Mouse (Mus musculus) MEL (cell line): Measurements from ENCODE around the gene Rnf103. TPM values are rescaled to one million over a fixed set of nuclear protein-coding genes. Genes with fewer than 3 reads are reported as not detected.

Experiments
- DNase-seq: peaks from one replicate; pipeline ENCODE4 v3.0.0; 2011; ENCODE audit warnings: low read depth, low spot score
- H3K27ac ChIP-seq: 2 replicates; pipeline ENCODE4 v1.5.1; 2012; ENCODE audit warnings: low read depth, mild to moderate bottlenecking, control low read depth, low read length, moderate library complexity; ENCODE audit not compliant: control insufficient read depth
- H3K27me3 ChIP-seq, 2 experiments: fragments of 150-350 bp in 1 of 2; sonication (generic) in 1 of 2; 2 replicates each; pipeline ENCODE4 v1.6.1; 2012; ENCODE audit warnings: low read length in 2 of 2, mild to moderate bottlenecking in 2 of 2, improper control_type of control experiment in 1 of 2, moderate library complexity in 1 of 2; ENCODE audit not compliant: insufficient read depth in 2 of 2, control insufficient read depth in 1 of 2
- H3K36me3 ChIP-seq, 2 experiments: 2 replicates each; pipeline ENCODE4 v1.6.1; 2012 to 2014; ENCODE audit warnings: low read length in 2 of 2, improper control_type of control experiment in 1 of 2, inconsistent platforms in 1 of 2, mild to moderate bottlenecking in 1 of 2; ENCODE audit not compliant: insufficient read depth in 2 of 2, control insufficient read depth in 1 of 2
- H3K4me1 ChIP-seq, 2 experiments: fragments of 150-350 bp in 1 of 2; sonication (generic) in 1 of 2; 2 replicates each; pipeline ENCODE4 v1.6.1; 2012; ENCODE audit warnings: low read length in 2 of 2, improper control_type of control experiment in 1 of 2, mild to moderate bottlenecking in 1 of 2; ENCODE audit not compliant: insufficient read depth in 2 of 2, control insufficient read depth in 1 of 2
- H3K4me3 ChIP-seq, 2 experiments: fragments of 150-350 bp in 1 of 2; sonication (generic) in 1 of 2; 2 replicates each; pipeline ENCODE4 v1.5.1; 2012; ENCODE audit warnings: low read depth in 2 of 2, low read length in 2 of 2, mild to moderate bottlenecking in 2 of 2, moderate library complexity in 2 of 2, control low read depth in 1 of 2, improper control_type of control experiment in 1 of 2; ENCODE audit not compliant: control insufficient read depth in 1 of 2, insufficient read depth in 1 of 2
- H3K79me2 ChIP-seq: 2 replicates; pipeline ENCODE4 v1.6.1; 2012; ENCODE audit warnings: mild to moderate bottlenecking, low read length, moderate library complexity; ENCODE audit not compliant: control insufficient read depth, poor library complexity, insufficient read depth
- H3K9ac ChIP-seq: 2 replicates; pipeline ENCODE4 v1.6.1; 2012; ENCODE audit warnings: low read depth, mild to moderate bottlenecking, control low read depth, low read length, moderate library complexity; ENCODE audit not compliant: control insufficient read depth, poor library complexity, severe bottlenecking
- H3K9me3 ChIP-seq: fragments of 150-350 bp; sonication (generic); replicated peaks from 2 replicates; pipeline ENCODE4 v1.6.1; 2012; ENCODE audit warnings: mild to moderate bottlenecking, low read length, improper control_type of control experiment, moderate library complexity; ENCODE audit not compliant: insufficient read depth
- CHD1 ChIP-seq: IDR thresholded peaks from 2 replicates; pipeline ENCODE4 v1.6.1; 2012; ENCODE audit warnings: low read depth, mild to moderate bottlenecking, inconsistent platforms, low read length, improper control_type of control experiment
- CHD2 ChIP-seq: IDR thresholded peaks from 2 replicates; pipeline ENCODE4 v1.6.1; 2011; ENCODE audit warnings: low read length, improper control_type of control experiment
- CTCF ChIP-seq, 3 experiments: IDR thresholded peaks in 2 of 3; conservative IDR thresholded peaks in 1 of 3; 2 replicates each; pipeline ENCODE4 v1.5.1; 2011 to 2012; ENCODE audit warnings: low read length in 3 of 3, low read depth in 2 of 3, mild to moderate bottlenecking in 2 of 3, improper control_type of control experiment in 1 of 3, inconsistent platforms in 1 of 3, mixed read lengths in 1 of 3, moderate library complexity in 1 of 3; ENCODE audit not compliant: control insufficient read depth in 1 of 3, insufficient read depth in 1 of 3, poor library complexity in 1 of 3, severe bottlenecking in 1 of 3
- E2F4 ChIP-seq: IDR thresholded peaks from 2 replicates; pipeline ENCODE4 v1.6.1; 2011; ENCODE audit warnings: low read depth, low read length, improper control_type of control experiment, borderline replicate concordance
- ELF1 ChIP-seq: IDR thresholded peaks from 2 replicates; pipeline ENCODE4 v1.6.1; 2014; ENCODE audit warnings: low read depth, mild to moderate bottlenecking, inconsistent platforms, low read length, improper control_type of control experiment, moderate library complexity
- ETS1 ChIP-seq: IDR thresholded peaks from 2 replicates; pipeline ENCODE4 v1.6.1; 2012; ENCODE audit warnings: low read depth, mild to moderate bottlenecking, inconsistent platforms, low read length, improper control_type of control experiment, moderate library complexity
- GABPA ChIP-seq: IDR thresholded peaks from 2 replicates; pipeline ENCODE4 v1.6.1; 2012; ENCODE audit warnings: low read depth, mild to moderate bottlenecking, inconsistent platforms, low read length, improper control_type of control experiment, moderate library complexity
- HCFC1 ChIP-seq: IDR thresholded peaks from 2 replicates; pipeline ENCODE4 v1.6.1; 2012; ENCODE audit warnings: low read depth, mild to moderate bottlenecking, inconsistent platforms, low read length, improper control_type of control experiment, moderate library complexity
- JUND ChIP-seq: IDR thresholded peaks from 2 replicates; pipeline ENCODE4 v1.6.1; 2011; ENCODE audit warnings: low read depth, mild to moderate bottlenecking, improper control_type of control experiment, low read length
- KAT2A ChIP-seq: conservative IDR thresholded peaks from 2 replicates; pipeline ENCODE4 v1.6.1; 2012; ENCODE audit warnings: low read depth, low read length, improper control_type of control experiment, inconsistent platforms
- MAZ ChIP-seq: IDR thresholded peaks from 2 replicates; pipeline ENCODE4 v1.6.1; 2012; ENCODE audit warnings: low read depth, mild to moderate bottlenecking, inconsistent platforms, low read length, improper control_type of control experiment
- MEF2A ChIP-seq: IDR thresholded peaks from 2 replicates; pipeline ENCODE4 v1.6.1; 2014; ENCODE audit warnings: low read depth, mild to moderate bottlenecking, inconsistent platforms, low read length, improper control_type of control experiment; ENCODE audit not compliant: poor library complexity, insufficient replicate concordance, severe bottlenecking; ENCODE audit errors: extremely low read depth
- NRF1 ChIP-seq: IDR thresholded peaks from 2 replicates; pipeline ENCODE4 v1.6.1; 2014; ENCODE audit warnings: low read depth, mild to moderate bottlenecking, inconsistent platforms, low read length, improper control_type of control experiment, moderate library complexity; ENCODE audit not compliant: poor library complexity, insufficient read depth, severe bottlenecking
- POLR2A ChIP-seq, 2 experiments: IDR thresholded peaks; 2 replicates each; pipeline ENCODE4 v1.6.1; 2011 to 2012; ENCODE audit warnings: low read length in 2 of 2, mild to moderate bottlenecking in 2 of 2, control low read depth in 1 of 2, improper control_type of control experiment in 1 of 2, low read depth in 1 of 2, moderate library complexity in 1 of 2; ENCODE audit not compliant: control insufficient read depth in 1 of 2, insufficient read depth in 1 of 2, poor library complexity in 1 of 2
- POLR2AphosphoS5 ChIP-seq: IDR thresholded peaks from 2 replicates; pipeline ENCODE4 v1.6.1; 2012; ENCODE audit warnings: low read depth, borderline replicate concordance, mild to moderate bottlenecking, inconsistent platforms, low read length, moderate library complexity, mixed read lengths
- SIN3A ChIP-seq: IDR thresholded peaks from 2 replicates; pipeline ENCODE4 v1.6.1; 2012; ENCODE audit warnings: low read length, improper control_type of control experiment, inconsistent platforms
- SMC3 ChIP-seq: IDR thresholded peaks from 2 replicates; pipeline ENCODE4 v1.6.1; 2011; ENCODE audit warnings: low read depth, low read length, improper control_type of control experiment
- TBP ChIP-seq: IDR thresholded peaks from 2 replicates; pipeline ENCODE4 v1.8.0; 2011; ENCODE audit warnings: low read depth, low read length, improper control_type of control experiment
- TCF12 ChIP-seq: IDR thresholded peaks from 2 replicates; pipeline ENCODE4 v1.6.1; 2014; ENCODE audit warnings: low read depth, mild to moderate bottlenecking, inconsistent platforms, low read length, improper control_type of control experiment, moderate library complexity
- UBTF ChIP-seq: IDR thresholded peaks from 2 replicates; pipeline ENCODE4 v1.6.1; 2012; ENCODE audit warnings: low read depth, mild to moderate bottlenecking, inconsistent platforms, low read length, improper control_type of control experiment, moderate library complexity, borderline replicate concordance; ENCODE audit not compliant: insufficient read depth
- ZKSCAN1 ChIP-seq: IDR thresholded peaks from 2 replicates; pipeline ENCODE4 v1.6.1; 2012; ENCODE audit warnings: low read depth, mild to moderate bottlenecking, inconsistent platforms, low read length, improper control_type of control experiment, moderate library complexity
- ZNF384 ChIP-seq: IDR thresholded peaks from 2 replicates; pipeline ENCODE4 v1.6.1; 2012; ENCODE audit warnings: low read depth, mild to moderate bottlenecking, inconsistent platforms, low read length, improper control_type of control experiment
- polyA plus RNA-seq, 2 experiments: library from polyadenylated mRNA; stranded (reverse) in 1 of 2; unstranded in 1 of 2; fragments of >175 nt in 1 of 2; fragments of >200 nt in 1 of 2; gene quantifications; 2 replicates each; pipeline versions ENCODE4 v1.2.1 to v1.2.4; 2012; ENCODE audit warnings: low replicate concordance in 2 of 2, low read depth in 1 of 2; ENCODE audit not compliant: insufficient read length in 2 of 2, insufficient read depth in 1 of 2, missing spikeins in 1 of 2
- total RNA-seq: library from RNA; depleted of rRNA; stranded (reverse); fragments of 300-350 nt; gene quantifications from 2 replicates; pipeline ENCODE4 v1.2.3, GENCODE M21; 2012

Rnf103 gene
- total and polyA plus RNA-seq, 3 experiments = 3.3 to 4.9 TPM; not detected in 1

DNA sequence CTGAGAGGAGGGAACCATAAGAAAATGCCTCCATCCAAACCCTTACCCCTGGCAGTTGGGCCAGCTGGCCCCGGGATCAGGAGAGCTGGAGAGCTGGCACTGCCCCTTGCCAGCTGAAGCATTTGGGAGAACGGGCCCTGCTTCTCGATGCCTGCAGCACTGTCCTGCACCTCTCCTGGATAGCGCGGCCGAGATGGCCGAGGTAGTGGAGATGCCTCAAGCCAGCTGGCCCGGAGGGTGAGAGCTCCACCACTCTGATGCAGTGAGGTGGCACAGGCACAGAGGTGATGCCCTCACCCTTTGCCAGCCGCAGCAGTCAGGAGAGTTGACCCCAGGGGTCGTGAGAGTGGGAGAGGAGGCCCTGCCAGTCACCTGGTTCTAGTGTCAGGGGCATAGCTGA, 33.4 kb downstream of the Rnf103 start:
- DNase-seq = no peak
- no peaks in the 10 kb centered on the region for H3K9me3 ChIP-seq
- no peaks in the 10 kb centered on the region for H3K36me3 ChIP-seq
- H3K4me3 ChIP-seq = no peak overlapping the region
- peaks cover 1 to 4% of the 10 kb centered on the region in 2 experiments; a peak in 1 of 4 replicates for H3K27me3 ChIP-seq
- no peaks in the 10 kb centered on the region for H3K79me2 ChIP-seq
- no peak overlapping the region for H3K9ac ChIP-seq
- H3K4me1 ChIP-seq = 0 out of 4 replicates have a peak, but pooled peaks cover 0 to 4% of the 10 kb centered on the region in 2 experiments
- no peak overlapping the region for H3K27ac ChIP-seq
- TF ChIP-seq POLR2AphosphoS5 (no peak), E2F4 (no peak), GABPA (no peak), TCF12 (no peak), HCFC1 (no peak), TBP (no peak), CTCF (IDR thresholded peaks at IDR 0.05 in 2 of 3, conservative IDR thresholded peaks at IDR 0.05 in 1 of 3; ENCODE audit: control insufficient read depth in 1 of 3, insufficient read depth in 1 of 3, low read depth in 2 of 3, low read length in 3 of 3, poor library complexity in 1 of 3, severe bottlenecking in 1 of 3) (no peak), MEF2A (no peak), SMC3 (no peak), ZKSCAN1 (no peak), CHD2 (no peak), JUND (no peak), SIN3A (no peak), MAZ (no peak), KAT2A (no peak), ELF1 (no peak), ETS1 (no peak), ZNF384 (no peak), NRF1 (no peak), UBTF (no peak)
- TF ChIP-seq, all 39 proteins: peak for 0

- TF ChIP-seq KAT2A (no peak), POLR2AphosphoS5 (no peak), ZKSCAN1 (no peak), UBTF (no peak), CHD1 (no peak), SMC3 (no peak), POLR2A (IDR thresholded peaks at IDR 0.05; ENCODE audit: control insufficient read depth in 1 of 2, insufficient read depth in 1 of 2, low read depth in 1 of 2, low read length in 2 of 2, poor library complexity in 1 of 2) (no peak), JUND (no peak)
- TF ChIP-seq, all 39 proteins: peak for 0
- DNase-seq = no peak
- no peak overlapping the region for H3K4me3 ChIP-seq
Measured at GRCm38 (mm10) chr6:71527826-71528225, 34.1 kb downstream of the Rnf103 start.

More at GRCm38 (mm10) chr6:71527826-71528225, 34.1 kb downstream of the Rnf103 start:
- Histone ChIP-seq H3K4me1 (0 out of 4 replicates have a peak, but pooled peaks cover 0 to 4% of the 10 kb centered on the region in 2 experiments), H3K79me2 (no peaks in the 10 kb centered on the region), H3K27ac (no peak overlapping the region), H3K27me3 (peaks cover 1 to 4% of the 10 kb centered on the region in 2 experiments; a peak in 1 of 4 replicates), H3K9me3 (no peaks in the 10 kb centered on the region), H3K36me3 (no peaks in the 10 kb centered on the region), H3K9ac (no peak overlapping the region)
